Mouse (Mus musculus) MEL (cell line): ENCODE measurements around the gene Art2b. TPM values are rescaled to one million over a fixed set of nuclear protein-coding genes. Genes with fewer than 3 reads are reported as not detected.
"Not testable (repeated sequence)": the region's sequence is repeated elsewhere in the genome, so short reads cannot be mapped to it uniquely, and the experiment has no call there.

ENCODE experiments used
- DNase-seq: peaks from one replicate; pipeline ENCODE4 v3.0.0; 2011; ENCODE audit warnings: low read depth, low spot score
- H3K27ac ChIP-seq: 2 replicates; pipeline ENCODE4 v1.5.1; 2012; ENCODE audit warnings: low read depth, mild to moderate bottlenecking, control low read depth, low read length, moderate library complexity; ENCODE audit not compliant: control insufficient read depth
- H3K27me3 ChIP-seq, 2 experiments: fragments of 150-350 bp in 1 of 2; sonication (generic) in 1 of 2; 2 replicates each; pipeline ENCODE4 v1.6.1; 2012; ENCODE audit warnings: low read length in 2 of 2, mild to moderate bottlenecking in 2 of 2, improper control_type of control experiment in 1 of 2, moderate library complexity in 1 of 2; ENCODE audit not compliant: insufficient read depth in 2 of 2, control insufficient read depth in 1 of 2
- H3K36me3 ChIP-seq, 2 experiments: 2 replicates each; pipeline ENCODE4 v1.6.1; 2012 to 2014; ENCODE audit warnings: low read length in 2 of 2, improper control_type of control experiment in 1 of 2, inconsistent platforms in 1 of 2, mild to moderate bottlenecking in 1 of 2; ENCODE audit not compliant: insufficient read depth in 2 of 2, control insufficient read depth in 1 of 2
- H3K4me1 ChIP-seq, 2 experiments: fragments of 150-350 bp in 1 of 2; sonication (generic) in 1 of 2; 2 replicates each; pipeline ENCODE4 v1.6.1; 2012; ENCODE audit warnings: low read length in 2 of 2, improper control_type of control experiment in 1 of 2, mild to moderate bottlenecking in 1 of 2; ENCODE audit not compliant: insufficient read depth in 2 of 2, control insufficient read depth in 1 of 2
- H3K4me3 ChIP-seq, 2 experiments: fragments of 150-350 bp in 1 of 2; sonication (generic) in 1 of 2; 2 replicates each; pipeline ENCODE4 v1.5.1; 2012; ENCODE audit warnings: low read depth in 2 of 2, low read length in 2 of 2, mild to moderate bottlenecking in 2 of 2, moderate library complexity in 2 of 2, control low read depth in 1 of 2, improper control_type of control experiment in 1 of 2; ENCODE audit not compliant: control insufficient read depth in 1 of 2, insufficient read depth in 1 of 2
- H3K79me2 ChIP-seq: 2 replicates; pipeline ENCODE4 v1.6.1; 2012; ENCODE audit warnings: mild to moderate bottlenecking, low read length, moderate library complexity; ENCODE audit not compliant: control insufficient read depth, poor library complexity, insufficient read depth
- H3K9ac ChIP-seq: 2 replicates; pipeline ENCODE4 v1.6.1; 2012; ENCODE audit warnings: low read depth, mild to moderate bottlenecking, control low read depth, low read length, moderate library complexity; ENCODE audit not compliant: control insufficient read depth, poor library complexity, severe bottlenecking
- H3K9me3 ChIP-seq: fragments of 150-350 bp; sonication (generic); replicated peaks from 2 replicates; pipeline ENCODE4 v1.6.1; 2012; ENCODE audit warnings: mild to moderate bottlenecking, low read length, improper control_type of control experiment, moderate library complexity; ENCODE audit not compliant: insufficient read depth
- BHLHE40 ChIP-seq: IDR thresholded peaks from 2 replicates; pipeline ENCODE4 v1.6.1; 2012; ENCODE audit warnings: low read depth, mild to moderate bottlenecking, inconsistent platforms, low read length, improper control_type of control experiment, borderline replicate concordance
- CTCF ChIP-seq, 3 experiments: IDR thresholded peaks in 2 of 3; conservative IDR thresholded peaks in 1 of 3; 2 replicates each; pipeline ENCODE4 v1.5.1; 2011 to 2012; ENCODE audit warnings: low read length in 3 of 3, low read depth in 2 of 3, mild to moderate bottlenecking in 2 of 3, improper control_type of control experiment in 1 of 3, inconsistent platforms in 1 of 3, mixed read lengths in 1 of 3, moderate library complexity in 1 of 3; ENCODE audit not compliant: control insufficient read depth in 1 of 3, insufficient read depth in 1 of 3, poor library complexity in 1 of 3, severe bottlenecking in 1 of 3
- E2F4 ChIP-seq: IDR thresholded peaks from 2 replicates; pipeline ENCODE4 v1.6.1; 2011; ENCODE audit warnings: low read depth, low read length, improper control_type of control experiment, borderline replicate concordance
- GATA1 ChIP-seq: IDR thresholded peaks from 2 replicates; pipeline ENCODE4 v1.6.1; 2011; ENCODE audit warnings: low read depth, low read length, improper control_type of control experiment
- HCFC1 ChIP-seq: IDR thresholded peaks from 2 replicates; pipeline ENCODE4 v1.6.1; 2012; ENCODE audit warnings: low read depth, mild to moderate bottlenecking, inconsistent platforms, low read length, improper control_type of control experiment, moderate library complexity
- JUND ChIP-seq: IDR thresholded peaks from 2 replicates; pipeline ENCODE4 v1.6.1; 2011; ENCODE audit warnings: low read depth, mild to moderate bottlenecking, improper control_type of control experiment, low read length
- KAT2A ChIP-seq: conservative IDR thresholded peaks from 2 replicates; pipeline ENCODE4 v1.6.1; 2012; ENCODE audit warnings: low read depth, low read length, improper control_type of control experiment, inconsistent platforms
- MYB ChIP-seq: IDR thresholded peaks from 2 replicates; pipeline ENCODE4 v1.6.1; 2011; ENCODE audit warnings: mild to moderate bottlenecking, low read depth, low read length, improper control_type of control experiment
- NELFE ChIP-seq: IDR thresholded peaks from 2 replicates; pipeline ENCODE4 v1.6.1; 2011; ENCODE audit warnings: low read depth, low read length, improper control_type of control experiment
- NRF1 ChIP-seq: IDR thresholded peaks from 2 replicates; pipeline ENCODE4 v1.6.1; 2014; ENCODE audit warnings: low read depth, mild to moderate bottlenecking, inconsistent platforms, low read length, improper control_type of control experiment, moderate library complexity; ENCODE audit not compliant: poor library complexity, insufficient read depth, severe bottlenecking
- POLR2AphosphoS2 ChIP-seq: IDR thresholded peaks from 2 replicates; pipeline ENCODE4 v1.6.1; 2011; ENCODE audit warnings: low read length, improper control_type of control experiment
- POLR2AphosphoS5 ChIP-seq: IDR thresholded peaks from 2 replicates; pipeline ENCODE4 v1.6.1; 2012; ENCODE audit warnings: low read depth, borderline replicate concordance, mild to moderate bottlenecking, inconsistent platforms, low read length, moderate library complexity, mixed read lengths
- RAD21 ChIP-seq: IDR thresholded peaks from 2 replicates; pipeline ENCODE4 v1.6.1; 2011; ENCODE audit warnings: mild to moderate bottlenecking, low read depth, low read length, improper control_type of control experiment
- SIN3A ChIP-seq: IDR thresholded peaks from 2 replicates; pipeline ENCODE4 v1.6.1; 2012; ENCODE audit warnings: low read length, improper control_type of control experiment, inconsistent platforms
- TAL1 ChIP-seq: IDR thresholded peaks from 2 replicates; pipeline ENCODE4 v1.6.1; 2012; ENCODE audit warnings: mild to moderate bottlenecking, inconsistent platforms, low read length, moderate library complexity, mixed read lengths
- USF1 ChIP-seq: IDR thresholded peaks from 2 replicates; pipeline ENCODE4 v1.6.1; 2014; ENCODE audit warnings: low read depth, mild to moderate bottlenecking, inconsistent platforms, low read length, improper control_type of control experiment, moderate library complexity
- ZKSCAN1 ChIP-seq: IDR thresholded peaks from 2 replicates; pipeline ENCODE4 v1.6.1; 2012; ENCODE audit warnings: low read depth, mild to moderate bottlenecking, inconsistent platforms, low read length, improper control_type of control experiment, moderate library complexity
- ZMIZ1 ChIP-seq: IDR thresholded peaks from 2 replicates; pipeline ENCODE4 v1.6.1; 2012; ENCODE audit warnings: low read depth, mild to moderate bottlenecking, inconsistent platforms, low read length, improper control_type of control experiment, moderate library complexity
- ZNF384 ChIP-seq: IDR thresholded peaks from 2 replicates; pipeline ENCODE4 v1.6.1; 2012; ENCODE audit warnings: low read depth, mild to moderate bottlenecking, inconsistent platforms, low read length, improper control_type of control experiment
- polyA plus RNA-seq, 2 experiments: library from polyadenylated mRNA; stranded (reverse) in 1 of 2; unstranded in 1 of 2; fragments of >175 nt in 1 of 2; fragments of >200 nt in 1 of 2; gene quantifications; 2 replicates each; pipeline versions ENCODE4 v1.2.1 to v1.2.4; 2012; ENCODE audit warnings: low replicate concordance in 2 of 2, low read depth in 1 of 2; ENCODE audit not compliant: insufficient read length in 2 of 2, insufficient read depth in 1 of 2, missing spikeins in 1 of 2
- total RNA-seq: library from RNA; depleted of rRNA; stranded (reverse); fragments of 300-350 nt; gene quantifications from 2 replicates; pipeline ENCODE4 v1.2.3, GENCODE M21; 2012

The Art2b gene
- total and polyA plus RNA-seq, 3 experiments: not detected

DNA sequence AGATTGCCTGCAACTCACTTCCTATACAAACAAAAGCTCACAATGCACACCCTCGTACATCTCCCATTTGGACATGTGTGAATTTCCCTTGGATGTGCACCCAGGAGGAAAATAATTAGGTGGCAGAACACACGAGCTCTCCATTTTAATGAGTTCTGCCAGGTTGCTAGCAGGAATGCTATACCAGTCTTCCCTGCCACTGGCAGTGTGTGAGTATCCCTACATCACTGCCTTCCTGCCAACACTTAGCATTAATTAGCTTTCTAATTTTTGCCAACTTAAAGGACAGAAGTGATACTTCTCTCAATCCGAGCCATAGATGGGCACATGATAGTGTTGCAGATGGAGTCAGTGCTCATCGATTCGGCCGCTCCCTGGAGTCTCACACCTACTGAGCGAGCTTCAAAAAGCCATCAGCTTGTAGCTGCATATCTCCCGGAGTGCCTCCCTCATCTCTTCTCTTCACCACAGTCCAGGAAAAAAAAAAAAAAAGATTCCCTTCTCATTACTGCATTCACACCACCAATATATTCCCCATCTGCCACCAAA, 48.3 kb upstream of the Art2b start:
- Histone ChIP-seq H3K27ac (no peak overlapping the region), H3K9ac (no peak overlapping the region)
- no peak for DNase-seq

DNA sequence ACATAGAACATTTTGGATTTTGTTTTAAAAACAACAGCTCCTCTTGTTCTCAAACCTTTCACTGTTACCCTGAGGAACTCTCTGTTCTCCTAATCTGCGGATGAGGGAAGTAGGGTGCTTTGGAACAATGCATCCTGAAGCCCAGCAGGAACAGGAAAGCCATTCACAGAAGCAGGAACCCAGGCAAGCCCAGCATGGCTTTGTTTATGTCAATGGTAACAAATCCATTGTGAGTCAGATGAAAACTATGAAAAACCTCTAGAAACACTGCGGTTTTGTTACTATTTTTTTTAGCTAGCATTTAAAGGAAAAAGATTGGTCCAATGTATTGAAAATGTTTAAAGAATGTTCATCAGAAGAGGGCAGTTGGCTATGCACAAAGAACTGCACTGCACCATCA, 43.1 kb upstream of the Art2b start:
- Histone ChIP-seq H3K4me3 (no peak overlapping the region), H3K79me2 (no peaks in the 10 kb centered on the region), H3K27me3 (peaks cover 8 to 10% of the 10 kb centered on the region in 2 experiments), H3K27ac (no peak overlapping the region), H3K4me1 (peaks cover 0 to 2% of the 10 kb centered on the region in 2 experiments; a peak in 1 of 4 replicates), H3K9ac (no peak overlapping the region), H3K9me3 (no peaks in the 10 kb centered on the region), H3K36me3 (no peaks in the 10 kb centered on the region)
- DNase-seq: no peak
- TF ChIP-seq BHLHE40 (no peak), POLR2AphosphoS2 (no peak), CTCF (IDR thresholded peaks at IDR 0.05 in 2 of 3, conservative IDR thresholded peaks at IDR 0.05 in 1 of 3; ENCODE audit: control insufficient read depth in 1 of 3, insufficient read depth in 1 of 3, low read depth in 2 of 3, low read length in 3 of 3, poor library complexity in 1 of 3, severe bottlenecking in 1 of 3) (no peak), GATA1 (no peak), HCFC1 (no peak), NELFE (no peak), JUND (no peak), ZKSCAN1 (no peak), ZNF384 (no peak), ZMIZ1 (no peak), USF1 (no peak), POLR2AphosphoS5 (no peak), NRF1 (no peak), KAT2A (no peak), TAL1 (no peak), MYB (no peak), E2F4 (no peak), RAD21 (no peak)

More for the DNA sequence above, 48.3 kb upstream of the Art2b start:
- Histone ChIP-seq H3K79me2 (no peaks in the 10 kb centered on the region), H3K4me3 (no peak overlapping the region), H3K4me1 (no peaks in the 10 kb centered on the region), H3K36me3 (no peaks in the 10 kb centered on the region), H3K27me3 (peaks cover 6 to 10% of the 10 kb centered on the region in 2 experiments), H3K9me3 (no peaks in the 10 kb centered on the region)
- TF ChIP-seq SIN3A: no peak

DNA sequence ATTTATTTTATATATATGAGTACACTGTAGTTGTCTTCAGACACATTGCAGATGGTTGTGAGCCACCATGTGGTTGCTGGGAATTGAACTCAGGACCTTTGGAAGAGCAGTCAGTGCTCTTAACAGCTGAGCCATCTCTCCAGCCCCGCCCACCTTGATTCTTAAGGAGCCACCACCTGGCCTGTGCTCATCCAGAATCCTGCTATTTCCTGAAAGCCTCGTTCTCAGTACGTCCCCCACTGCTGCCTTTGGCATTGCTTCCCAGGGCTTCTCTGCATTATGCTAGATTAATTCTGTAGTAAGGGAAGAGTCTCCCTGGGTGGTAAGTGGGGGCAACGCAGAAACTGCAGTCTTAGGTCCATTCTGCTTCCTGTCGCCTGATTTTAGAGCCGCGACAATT, 41.8 kb upstream of the Art2b start:
- H3K9ac ChIP-seq, H3K36me3 ChIP-seq, H3K4me3 ChIP-seq, H3K4me1 ChIP-seq, H3K79me2 ChIP-seq, H3K27ac ChIP-seq, DNase-seq, H3K9me3 ChIP-seq: not testable (repeated sequence)
- H3K27me3 ChIP-seq: peaks cover 6 to 10% of the 10 kb centered on the region in 2 experiments
